Mouse (Mus musculus): ENCODE measurements around the gene Tekt2.

Gene Tekt2

DNA sequence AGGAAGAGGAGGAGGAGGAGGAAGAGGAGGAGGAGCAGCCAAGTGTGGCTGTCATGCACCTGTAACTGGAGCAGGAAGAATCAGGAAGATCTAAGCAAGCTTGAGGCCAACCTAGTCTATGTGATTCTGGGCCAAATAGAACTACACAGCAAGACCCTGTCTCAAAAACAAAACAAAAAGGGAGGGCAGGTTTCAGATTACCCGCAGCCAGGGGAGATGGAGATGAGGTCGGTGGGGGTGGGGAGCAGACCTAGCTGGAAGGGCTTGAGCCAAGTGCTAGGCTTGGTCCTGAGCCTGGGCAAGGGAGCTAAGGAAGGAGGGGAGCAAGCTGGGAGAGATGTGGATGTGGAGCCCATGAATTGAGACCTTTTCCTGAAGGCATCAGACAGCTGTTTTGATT is 18.7 kb downstream of the Tekt2 start:
- no peak for DNase-seq (ENCODE audit: low spot score)

DNA sequence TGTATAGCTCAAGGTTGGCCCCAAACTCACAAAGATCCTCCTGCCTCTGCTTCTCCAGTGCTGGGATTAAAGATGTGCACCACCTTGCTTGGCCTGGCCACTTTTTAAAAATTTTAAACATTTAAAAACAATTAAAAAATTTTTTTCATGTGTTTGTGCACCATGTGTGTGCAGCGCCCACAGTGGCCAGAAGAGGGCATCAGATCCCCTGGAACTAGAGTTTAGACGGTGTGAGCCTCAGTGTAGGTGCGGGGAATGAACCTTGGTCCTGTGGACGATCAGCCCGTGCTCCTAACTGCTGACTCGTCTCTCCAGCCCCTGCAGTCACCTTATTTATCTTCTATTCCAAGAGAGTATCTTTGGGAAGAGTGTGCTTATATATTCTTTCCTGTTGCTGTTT is 19.4 kb downstream of the Tekt2 start:
- no peak for DNase-seq (ENCODE audit: low spot score)

DNA sequence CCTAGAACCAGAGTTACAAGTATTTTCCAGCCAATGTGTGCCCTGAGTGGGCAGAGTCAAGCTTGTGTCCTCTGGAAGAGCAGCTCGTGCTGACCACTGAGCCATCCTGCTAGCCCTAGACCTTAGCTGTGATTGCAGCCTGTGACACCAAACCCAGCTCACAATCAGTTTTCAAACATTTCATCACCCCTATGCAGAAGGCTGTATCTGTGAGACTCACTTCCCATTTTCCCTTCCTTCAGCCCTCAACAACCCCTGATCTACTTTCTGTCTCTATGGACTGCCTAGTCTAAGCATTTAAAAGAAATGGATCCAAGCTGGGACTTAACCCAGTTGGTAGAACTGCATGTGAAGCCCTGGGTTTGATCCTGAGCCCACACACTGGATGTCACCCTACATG is 20.1 kb downstream of the Tekt2 start:
- DNase-seq (ENCODE audit: low spot score), result no peak

DNA sequence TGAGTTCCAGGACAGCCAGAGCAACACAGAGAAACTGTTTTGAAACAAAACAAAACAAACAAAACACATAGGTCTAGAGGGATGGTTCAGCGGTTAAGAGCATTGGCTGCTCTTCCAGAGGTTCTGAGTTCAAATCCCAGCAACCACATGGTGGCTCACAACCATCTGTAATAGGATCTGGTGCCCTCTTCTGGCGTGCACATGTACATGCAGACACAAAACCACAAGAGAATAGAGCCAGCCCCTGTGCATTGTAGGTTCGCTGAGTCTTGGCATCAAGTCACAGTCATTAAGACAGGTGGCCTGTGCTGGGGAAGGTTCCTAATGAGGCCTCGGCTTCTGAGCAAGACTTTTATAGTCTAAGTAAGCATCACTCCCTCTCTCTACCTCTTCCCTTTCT is 21.6 kb downstream of the Tekt2 start:
- DNase-seq (ENCODE audit: low spot score), result no peak

DNA sequence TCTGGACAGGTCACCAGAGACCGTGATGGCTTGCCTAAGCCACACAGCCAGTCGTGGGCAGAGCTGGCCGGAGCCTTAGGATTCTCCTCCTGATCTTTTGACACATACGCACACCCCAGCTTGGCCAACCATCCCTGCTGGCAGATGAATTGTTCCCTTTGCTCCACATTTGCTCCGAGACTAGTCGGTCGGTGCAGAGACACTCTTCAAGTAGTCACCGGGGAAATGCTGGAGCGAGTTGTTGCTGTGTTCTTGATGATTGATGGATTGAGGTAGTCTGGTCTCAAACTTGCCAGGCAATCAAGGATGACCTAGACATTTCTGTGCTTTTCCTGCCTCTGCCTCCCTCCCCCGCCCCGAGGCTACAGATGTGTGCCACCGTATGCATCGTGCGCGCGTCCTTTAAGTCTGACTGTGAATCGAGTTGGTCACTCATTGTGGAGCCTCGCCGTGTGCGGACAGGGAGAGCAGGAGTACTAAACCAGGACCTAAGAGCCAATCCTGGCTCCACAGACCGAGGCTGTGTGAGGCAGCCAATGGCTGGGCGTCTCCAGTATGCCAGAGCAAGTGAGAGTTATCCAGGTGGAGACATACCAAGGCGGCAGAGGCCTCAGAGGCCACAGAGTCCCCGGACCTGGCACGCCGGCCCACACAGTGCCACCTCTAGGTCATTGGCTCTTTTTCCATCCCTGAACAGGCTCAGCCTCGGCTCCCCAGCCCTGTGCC is 23.7 kb downstream of the Tekt2 start:
- no peak for DNase-seq (ENCODE audit: low spot score)

DNA sequence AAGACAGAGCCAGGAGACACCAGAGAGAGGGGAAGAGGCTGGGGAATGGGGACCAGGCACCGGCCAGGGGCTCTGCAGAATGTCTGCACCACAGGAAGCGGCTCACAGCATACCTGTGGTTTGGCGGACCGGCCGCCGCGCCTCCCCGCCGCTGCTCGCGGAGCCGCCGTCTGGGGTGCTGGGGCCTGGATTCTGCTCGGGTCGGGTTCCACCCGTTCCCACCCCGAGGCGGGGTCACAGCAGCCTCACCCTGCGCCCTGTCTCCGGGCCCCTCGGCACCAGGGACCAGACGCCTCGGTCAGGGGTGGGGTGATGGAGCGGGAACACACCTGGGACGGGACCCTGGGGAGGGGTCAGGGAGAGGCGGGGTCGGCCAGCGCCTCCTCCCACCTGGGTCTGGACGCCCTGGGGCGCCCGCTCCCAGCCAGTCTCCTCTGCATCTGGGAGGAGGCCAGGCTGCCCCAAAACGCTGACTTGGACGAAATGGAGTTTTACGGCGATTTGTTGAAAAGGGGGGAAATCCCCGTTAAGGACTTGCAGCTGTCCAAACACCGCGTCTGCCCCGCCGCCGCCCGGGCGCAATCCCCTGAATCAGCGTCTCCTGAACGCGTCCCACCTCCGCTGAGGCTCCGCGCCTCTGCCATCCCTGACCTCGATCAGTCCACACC is 24.4 kb downstream of the Tekt2 start:
- DNase-seq (ENCODE audit: low spot score), result peak; percentile 26

DNA sequence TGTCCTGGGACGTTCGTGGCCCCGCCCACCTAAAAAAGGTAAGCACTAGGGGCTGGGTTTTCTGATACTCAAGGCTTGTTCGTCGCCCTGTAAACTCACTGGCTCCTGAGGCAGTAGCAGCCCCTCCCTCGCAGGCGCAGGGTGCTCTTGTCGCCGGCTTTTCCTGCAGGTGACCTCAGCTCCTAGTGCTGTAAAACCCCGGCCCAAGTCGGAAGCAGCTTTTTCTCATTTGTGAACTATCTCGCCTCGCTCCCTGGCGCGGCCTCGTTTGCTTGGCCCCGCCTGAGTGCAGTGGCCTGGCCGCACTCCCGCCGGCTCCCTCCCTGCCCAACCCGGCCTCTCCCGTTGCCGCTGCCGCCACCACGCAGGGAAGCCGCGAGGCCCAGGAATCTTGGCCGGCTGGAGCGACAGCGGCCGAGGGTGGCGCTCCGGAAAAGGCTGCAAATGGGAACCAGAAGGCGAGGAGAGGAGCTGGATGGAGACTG is 28.8 kb downstream of the Tekt2 start:
- DNase-seq (ENCODE audit: low spot score), result peak; percentile 59

DNA sequence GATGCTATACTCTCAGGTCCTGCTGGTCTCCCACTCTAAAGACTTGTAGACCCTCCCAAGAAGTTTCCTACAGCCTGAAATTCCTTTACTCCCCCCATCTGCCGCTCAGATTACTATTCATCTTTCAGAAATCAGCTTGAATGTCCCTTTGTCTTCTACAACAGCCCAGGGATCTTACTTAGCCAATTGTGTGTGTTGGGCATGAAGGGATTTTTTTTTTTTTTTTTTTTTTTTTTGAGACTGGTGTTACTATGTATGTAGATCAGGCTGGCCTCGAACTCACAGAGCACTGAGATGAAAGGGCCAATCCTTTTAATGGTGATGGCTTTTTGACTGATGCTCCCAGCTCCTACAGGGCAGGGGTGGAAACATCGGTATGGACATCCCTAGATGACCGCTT is 29.6 kb downstream of the Tekt2 start:
- no peak for DNase-seq (ENCODE audit: low spot score)

DNA sequence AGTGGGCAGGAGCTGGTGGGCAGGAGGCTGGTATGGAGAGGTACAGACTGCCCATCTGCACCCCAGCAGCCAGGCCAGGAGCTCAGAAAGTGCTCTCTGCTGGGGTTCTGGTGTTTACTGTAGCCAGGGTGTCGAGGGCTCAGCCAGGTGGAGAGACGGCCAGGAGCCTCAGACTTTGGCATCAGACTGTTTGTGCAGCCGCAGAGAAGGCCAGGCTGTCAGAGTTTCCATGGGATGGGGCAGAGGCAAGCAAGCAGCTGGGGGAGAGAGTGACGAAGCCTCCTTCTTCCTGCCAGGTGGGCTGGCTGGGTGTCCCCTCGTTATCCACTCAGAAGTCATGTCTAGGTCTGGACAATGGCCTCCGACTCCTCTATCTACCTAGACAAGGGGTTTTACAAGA is 30.3 kb downstream of the Tekt2 start:
- no peak for DNase-seq (ENCODE audit: low spot score)

DNA sequence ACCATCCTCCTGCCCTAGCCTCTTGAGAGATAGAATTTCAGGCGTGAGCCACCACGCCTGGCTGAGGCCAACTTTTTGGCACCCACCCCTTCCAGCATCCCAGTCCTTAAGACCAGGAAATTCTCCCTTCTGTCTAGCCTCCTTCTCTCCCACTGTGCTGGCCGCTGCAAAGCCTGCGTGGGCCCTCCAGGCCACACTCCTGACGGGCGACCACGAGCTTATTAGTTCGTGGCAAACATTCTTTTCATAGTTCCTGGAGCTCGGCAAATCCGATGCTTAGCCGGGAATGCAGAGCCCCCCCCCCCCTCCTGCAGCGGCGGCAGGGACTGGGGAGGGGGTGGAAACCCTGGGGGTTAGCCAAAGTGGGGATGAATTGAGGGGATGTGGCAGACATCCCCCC is 34.3 kb downstream of the Tekt2 start:
- no peak for DNase-seq (ENCODE audit: low spot score)

DNA sequence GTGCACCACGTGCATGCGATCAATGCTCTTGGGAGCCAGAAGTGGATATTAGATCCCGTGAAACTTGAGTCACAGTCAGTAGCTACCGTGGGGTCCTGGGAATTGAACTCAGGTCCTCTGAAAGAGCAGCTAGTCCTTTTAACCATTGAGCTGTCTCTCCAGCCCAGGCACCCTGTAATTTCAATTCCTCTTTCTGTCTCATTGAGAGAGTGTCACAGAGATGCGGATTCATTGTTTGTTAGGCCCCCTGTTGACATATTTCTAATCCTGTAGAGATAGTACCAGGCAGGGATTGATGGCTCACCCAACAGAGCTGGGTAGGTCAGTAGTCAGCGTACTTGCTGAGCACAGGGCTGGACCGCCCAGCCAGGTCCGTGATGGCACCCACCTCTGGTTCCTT is 35.2 kb downstream of the Tekt2 start:
- no peak for DNase-seq (ENCODE audit: low spot score)

DNA sequence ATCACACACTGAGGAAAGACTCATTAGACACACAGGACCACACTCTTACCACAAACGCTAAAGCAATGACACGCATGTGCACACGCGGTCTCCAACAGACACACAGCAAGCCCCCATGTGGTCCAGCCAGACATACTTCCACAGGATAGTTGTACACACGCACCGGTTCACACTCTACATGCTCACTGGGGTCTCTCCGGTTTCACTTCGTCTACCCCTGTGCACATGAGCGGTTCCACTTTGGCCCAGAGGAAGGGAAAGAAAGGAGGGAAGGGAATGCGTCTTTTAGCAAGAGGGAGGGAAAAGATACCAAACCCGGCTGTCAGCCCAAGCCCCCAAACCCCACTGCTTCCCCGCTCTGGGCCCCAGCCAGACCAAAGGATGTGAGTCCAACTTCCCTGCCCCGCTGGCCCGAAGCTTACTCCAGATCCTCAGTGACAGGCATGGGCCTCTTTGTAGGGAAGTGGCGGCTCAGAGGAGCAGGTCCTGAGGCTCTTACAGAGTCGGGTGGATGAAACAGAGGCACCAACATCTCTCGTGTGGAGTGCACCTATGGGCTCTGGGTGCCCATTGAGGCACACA is 37.3 kb downstream of the Tekt2 start:
- no peak for DNase-seq (ENCODE audit: low spot score)

DNA sequence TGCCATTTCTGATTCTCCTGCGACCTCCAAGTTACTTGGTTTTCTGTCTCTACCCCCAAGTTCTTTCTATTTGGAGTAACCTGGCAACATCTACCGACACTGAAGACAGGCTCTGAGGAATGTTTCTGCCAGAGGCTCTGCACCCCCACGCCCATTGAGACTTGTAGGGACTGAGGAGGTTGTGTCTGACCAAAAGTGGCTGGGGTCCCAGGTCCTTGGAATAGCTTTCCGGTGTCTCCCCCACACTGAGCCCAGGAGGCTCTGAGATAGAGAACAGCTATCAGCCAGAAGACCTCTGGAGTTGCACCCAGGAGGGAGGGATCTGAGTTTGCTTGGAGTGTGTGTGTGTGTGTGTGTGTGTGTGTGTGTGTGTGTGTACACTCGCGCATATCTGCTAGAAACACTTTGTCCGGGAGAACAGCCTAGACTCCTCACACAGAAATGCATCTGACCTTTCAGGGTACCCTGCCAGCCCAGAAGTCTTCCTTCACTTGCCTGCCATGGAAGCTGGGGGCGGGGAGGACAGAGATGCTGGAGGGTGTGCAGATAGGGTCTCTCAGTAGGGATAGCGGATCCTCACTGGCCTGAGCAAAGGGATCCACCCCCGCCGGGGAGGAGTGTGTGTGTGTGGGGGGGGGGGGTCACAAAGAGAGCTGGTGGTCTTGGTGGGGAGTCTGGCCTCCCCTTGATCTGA is 38.0 kb downstream of the Tekt2 start:
- no peak for DNase-seq (ENCODE audit: low spot score)

DNA sequence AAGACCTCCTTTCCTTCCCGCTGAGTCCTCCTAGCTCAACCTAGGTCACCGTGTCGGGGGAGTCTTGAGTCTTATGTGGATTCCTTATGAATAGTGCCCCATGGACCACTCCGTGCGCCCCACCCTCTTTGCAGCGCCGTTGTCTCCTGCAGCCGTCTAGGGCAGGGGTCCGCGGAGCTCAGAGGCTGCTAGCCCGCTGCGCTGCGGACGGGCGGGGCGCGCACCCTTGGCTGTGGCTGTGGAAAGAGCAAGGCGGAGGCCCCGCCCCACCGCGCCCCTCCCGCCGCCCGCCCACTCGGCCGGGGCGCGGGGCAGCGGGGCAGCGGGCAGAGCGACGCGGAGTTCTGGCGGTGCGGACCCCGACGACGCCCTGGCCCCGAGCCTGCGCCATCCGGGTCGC is 39.0 kb downstream of the Tekt2 start, which contains the start of gene Col8a2:
Gene Col8a2, plus strand, starts transcription at position 302 of the 400 bp plus-strand sequence.
- DNase-seq (ENCODE audit: low spot score), result no peak

DNA sequence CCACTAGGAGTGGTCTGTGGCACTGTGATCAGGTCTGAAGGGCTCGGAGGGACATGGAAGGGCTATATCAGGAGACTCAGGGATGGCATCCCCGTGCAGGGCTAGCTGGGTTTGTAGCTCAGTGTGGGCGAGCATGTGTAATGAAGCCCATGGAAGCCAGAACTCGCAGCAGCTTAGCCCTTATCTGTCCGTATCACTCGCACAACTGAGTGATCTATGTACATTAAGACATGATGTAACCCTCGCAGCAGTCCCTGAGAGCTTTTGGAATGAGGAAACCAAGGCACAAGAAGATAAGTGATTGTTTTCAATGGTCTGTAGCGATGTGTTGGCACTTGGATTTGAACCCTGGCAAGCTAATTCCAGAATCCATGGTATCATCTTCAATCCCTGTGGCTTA is 41.9 kb downstream of the Tekt2 start:
- no peak for DNase-seq (ENCODE audit: low spot score)

DNA sequence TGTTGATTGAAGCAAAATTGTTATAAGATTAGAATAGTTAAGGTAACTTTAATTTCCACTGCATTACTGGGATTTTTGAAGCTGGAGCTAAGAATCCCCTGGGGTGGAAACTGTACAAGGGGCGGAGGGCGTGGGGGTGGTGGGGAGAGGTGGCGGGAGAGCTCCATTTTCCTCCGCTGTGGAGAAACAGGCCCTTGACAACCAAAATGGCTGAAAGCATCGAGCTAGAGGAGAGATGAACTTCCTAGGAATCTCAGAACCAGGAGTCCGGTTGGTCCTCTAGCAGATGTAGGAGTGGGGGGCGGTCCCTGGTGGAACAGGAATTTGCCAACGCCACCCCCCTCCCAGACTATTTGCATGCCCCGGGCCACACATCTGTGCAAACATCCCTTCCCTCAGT is 43.8 kb downstream of the Tekt2 start:
- no peak for DNase-seq (ENCODE audit: low spot score)

DNA sequence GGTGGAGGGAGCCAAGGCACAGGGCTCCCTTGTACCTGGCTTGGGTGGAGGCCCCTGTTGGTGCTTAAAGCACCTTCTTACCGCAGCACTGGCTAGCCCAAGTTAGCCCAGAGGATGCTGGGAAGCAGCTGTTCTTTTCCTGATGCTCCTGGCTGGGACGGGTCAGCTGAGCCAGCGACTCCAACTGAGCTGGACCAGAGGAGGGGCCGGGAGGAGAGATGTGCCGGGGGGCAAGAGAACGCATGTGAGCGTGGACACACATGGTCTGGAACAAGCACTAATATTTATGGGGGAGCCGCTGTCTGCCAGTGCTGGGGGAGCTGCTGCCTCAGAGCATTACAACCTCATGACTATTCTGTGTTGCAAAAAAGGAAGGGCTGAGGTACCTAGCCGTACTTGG is 46.5 kb downstream of the Tekt2 start:
- DNase-seq (ENCODE audit: low spot score), result no peak

DNA sequence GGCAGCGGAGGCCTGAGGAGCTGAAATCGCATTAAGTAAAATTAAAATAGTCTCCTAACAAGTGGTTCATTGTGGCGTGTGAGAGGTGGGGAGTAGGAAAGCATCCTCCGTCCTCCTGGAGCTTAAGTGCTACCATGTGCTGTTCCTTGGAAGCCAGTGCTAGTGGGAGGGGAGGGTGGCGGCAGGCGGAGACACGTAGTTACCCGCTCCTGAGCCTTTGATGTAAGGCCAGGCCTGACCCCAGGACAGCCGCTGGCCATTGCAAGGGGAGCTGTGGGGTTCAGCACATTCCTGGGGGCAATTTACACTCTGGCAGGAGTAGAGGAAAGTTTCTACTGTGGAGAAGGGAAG is 46.9 kb downstream of the Tekt2 start:
- DNase-seq (ENCODE audit: low spot score), result no peak

DNA sequence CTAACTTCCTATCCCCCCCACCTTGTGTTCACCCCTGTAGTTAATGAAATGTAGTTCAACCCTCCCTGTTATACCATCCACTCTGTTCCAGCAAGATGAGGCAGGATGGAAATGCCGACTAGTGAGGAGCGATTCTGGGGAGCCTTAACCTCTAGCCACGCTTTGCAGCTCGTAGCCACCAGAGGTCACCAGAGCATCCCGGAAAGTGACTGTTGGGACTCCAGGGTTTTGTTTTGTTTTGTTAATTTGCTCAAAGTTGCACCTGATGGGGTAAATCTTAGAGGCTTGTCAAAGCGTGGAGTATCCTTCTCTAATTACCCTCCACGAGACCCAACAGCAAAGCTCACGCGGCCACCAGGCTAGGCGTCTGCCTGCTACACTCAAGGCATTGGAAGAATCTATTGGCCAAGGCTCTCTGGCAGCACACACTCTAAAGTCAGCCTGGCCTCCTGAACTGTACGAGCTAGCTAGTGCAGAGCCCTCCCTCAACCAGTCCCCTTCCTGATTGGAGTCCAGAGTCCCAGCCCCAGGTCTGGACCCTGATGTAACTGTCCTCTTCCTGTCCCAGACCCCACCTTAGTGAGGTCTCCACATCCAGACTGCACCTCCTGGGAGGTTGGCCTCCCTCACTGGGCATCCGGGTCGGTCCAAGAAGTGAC is 47.5 kb downstream of the Tekt2 start:
- DNase-seq (ENCODE audit: low spot score), result peak; percentile 33

DNA sequence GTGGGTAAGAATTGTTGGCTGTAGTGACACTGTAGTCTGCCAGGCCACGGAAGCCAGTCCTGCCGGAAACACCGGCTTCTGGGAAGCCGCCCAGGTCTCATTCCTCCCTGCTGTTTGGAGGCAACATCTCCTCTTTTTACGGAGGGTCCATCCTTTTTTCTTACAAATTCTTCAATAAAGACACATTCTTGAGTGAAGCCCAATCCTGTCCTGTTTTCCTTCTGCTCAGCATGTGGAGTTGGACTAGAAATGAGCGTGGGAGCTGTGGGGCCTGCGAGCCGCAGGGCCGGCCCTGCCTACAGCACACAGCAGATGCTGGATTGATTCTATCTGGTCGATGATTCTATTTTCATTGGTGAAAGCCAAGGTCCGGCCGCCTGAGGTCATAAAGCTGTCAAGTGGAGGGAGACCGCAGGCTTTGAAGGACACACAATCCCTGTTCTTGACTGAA is 49.8 kb downstream of the Tekt2 start:
- DNase-seq (ENCODE audit: low spot score), result no peak

DNA sequence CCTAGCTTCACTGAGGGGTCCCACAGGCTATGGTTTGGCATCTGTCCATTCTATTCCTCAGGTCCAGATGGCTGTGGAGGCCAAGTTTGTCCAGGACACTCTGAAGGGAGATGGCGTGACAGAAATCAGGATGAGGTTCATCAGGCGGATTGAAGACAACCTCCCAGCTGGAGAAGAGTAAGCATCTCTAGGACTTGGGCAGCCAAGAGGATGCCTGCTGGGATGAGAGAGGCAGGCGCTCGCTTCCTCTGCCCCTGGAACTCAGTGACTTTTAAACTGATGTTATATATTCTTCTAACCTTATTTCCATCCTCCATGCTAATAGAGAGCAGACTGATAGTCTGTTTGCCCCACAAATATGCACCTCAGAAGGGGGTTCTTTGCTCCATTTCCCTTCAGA is 50.4 kb downstream of the Tekt2 start:
- DNase-seq (ENCODE audit: low spot score), result no peak

DNA sequence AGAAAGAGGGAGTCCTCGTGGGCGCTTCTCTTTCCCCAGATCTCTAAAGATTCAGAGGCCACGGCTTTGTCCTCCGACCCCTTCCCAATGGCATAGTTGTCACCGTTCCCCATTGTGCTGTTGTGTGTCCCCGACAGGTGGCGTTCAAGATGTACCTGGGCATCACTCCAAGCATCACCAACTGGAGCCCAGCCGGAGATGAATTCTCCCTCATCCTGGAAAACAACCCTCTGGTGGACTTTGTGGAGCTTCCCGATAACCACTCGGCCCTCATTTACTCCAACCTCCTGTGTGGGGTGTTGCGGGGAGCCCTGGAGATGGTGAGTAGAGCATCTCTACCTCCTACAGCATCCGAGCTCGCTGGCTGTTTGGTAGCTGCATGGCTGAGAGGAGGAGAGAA is 51.7 kb downstream of the Tekt2 start:
- no peak for DNase-seq (ENCODE audit: low spot score)
